Mouse (Mus musculus): ENCODE results near the gene Gaa. TPM values are rescaled to one million over a fixed set of nuclear protein-coding genes. Genes with fewer than 3 reads are reported as not detected.
"Not testable (repeated sequence)": the region's sequence is repeated elsewhere in the genome, so short reads cannot be mapped to it uniquely, and the experiment has no call there.

Gaa gene
- total and polyA plus RNA-seq, 2 experiments from 2014 or later, result 128 to 223 TPM

DNA sequence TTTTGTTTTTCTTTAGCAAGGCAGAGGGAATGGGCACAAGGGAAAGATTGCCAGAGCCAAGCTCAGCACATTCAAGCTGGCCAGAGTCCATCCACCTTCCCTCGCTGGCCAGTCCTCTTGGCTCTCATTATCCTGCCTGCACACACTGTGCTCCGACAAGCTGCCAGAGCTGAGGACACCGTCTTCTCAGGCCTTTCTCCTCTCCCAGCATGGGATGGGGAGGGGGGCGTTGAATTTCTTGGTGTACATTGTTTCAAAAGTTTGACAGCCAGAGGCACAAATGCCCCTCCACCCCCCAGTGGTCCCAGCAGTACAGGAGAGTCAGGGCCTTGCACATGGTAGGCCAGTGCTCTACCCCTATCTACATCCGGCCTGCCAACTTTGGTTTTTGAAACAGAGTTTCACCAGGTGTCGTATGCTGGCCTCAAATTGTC is 429 bp upstream of the Gaa start:
- no peaks in the 10 kb centered on the region for H3K27me3 ChIP-seq (ENCODE audit: insufficient read depth, low read length)
- peak overlapping the region; percentile 95 for H3K4me2 ChIP-seq (ENCODE audit: low read depth, low read length)
- H3K4me3 ChIP-seq (ENCODE audit: low read length), result peak overlapping the region; percentile 55; the same call in 1 of the 2 replicates
- ATAC-seq, result peak; percentile 28
- H3K36me3 ChIP-seq (ENCODE audit: insufficient read depth, low read length), result no peaks in the 10 kb centered on the region
- DNase-seq (ENCODE audit: low spot score), result peak; percentile 62
- no peaks in the 10 kb centered on the region for H3K9me3 ChIP-seq (ENCODE audit: low read length)
- peak overlapping the region; percentile 70 for H3K27ac ChIP-seq
- H3K4me1 ChIP-seq (ENCODE audit: insufficient read depth, low read length), result 0 out of 2 replicates have a peak, but pooled peaks cover 13% of the 10 kb centered on the region
- no peak overlapping the region for H3K9ac ChIP-seq (replicated peaks; ENCODE audit: low read length)
- 21% methylated on average over 6 of the region's 6 CpGs for WGBS
- no peak for TF ChIP-seq CTCF (IDR thresholded peaks at IDR 0.05; ENCODE audit: low read depth)

DNA sequence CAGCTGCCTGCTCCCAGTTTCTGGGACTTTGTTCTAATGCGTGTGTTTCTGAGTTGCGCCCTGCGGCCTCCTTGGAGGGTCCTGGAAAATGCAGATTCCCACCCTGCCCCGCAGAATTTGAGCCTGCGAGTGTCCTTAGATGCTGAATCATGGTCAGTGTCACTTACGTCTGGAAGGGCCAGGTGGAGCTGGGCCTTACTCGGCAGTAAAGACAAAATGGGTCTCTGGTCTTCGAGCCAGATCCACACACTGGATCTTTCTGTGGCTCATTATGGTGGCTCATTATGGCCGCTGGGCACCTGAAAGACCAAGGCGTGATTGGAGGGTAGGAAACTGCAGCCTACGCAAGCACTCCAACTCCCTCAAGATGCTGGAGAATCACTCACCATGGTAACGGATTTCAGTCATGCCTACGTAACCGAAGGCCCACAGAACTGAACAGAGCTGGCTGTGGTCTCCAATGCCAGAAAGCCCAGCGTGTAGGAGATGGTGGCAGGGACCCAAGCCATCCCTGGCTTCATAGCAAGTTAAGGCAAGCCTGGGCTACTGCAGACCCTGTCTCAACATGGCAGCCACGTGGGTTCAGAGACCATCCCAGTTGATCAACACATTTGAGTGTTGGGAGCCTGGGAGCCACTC is 989 bp downstream of the Gaa start:
- peak; percentile 53 for DNase-seq (ENCODE audit: low spot score)

DNA sequence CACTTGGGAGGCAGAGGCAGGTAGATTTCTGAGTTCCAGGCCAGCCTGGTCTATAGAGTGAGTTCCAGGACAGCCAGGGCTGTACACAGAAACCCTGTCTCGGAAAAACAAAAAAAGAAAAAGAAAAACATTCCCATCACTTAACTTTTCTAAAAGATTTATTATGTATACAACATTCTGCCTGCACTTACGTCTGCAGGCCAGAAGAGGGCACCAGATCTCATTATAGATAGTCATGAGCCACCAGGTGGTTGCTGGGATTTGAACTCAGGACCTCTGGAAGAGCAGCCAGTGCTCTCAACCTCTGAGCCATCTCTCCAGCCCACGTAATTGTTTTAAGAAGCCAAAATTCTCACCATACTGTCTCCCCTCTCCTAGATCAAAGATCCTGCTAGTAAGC is 4.8 kb downstream of the Gaa start:
- not testable (repeated sequence) for ATAC-seq; H3K4me2 ChIP-seq (ENCODE audit: low read depth, low read length)
- TF ChIP-seq CTCF (IDR thresholded peaks at IDR 0.05; ENCODE audit: low read depth), result peak; percentile 57

More for the DNA sequence above, 989 bp downstream of the Gaa start:
- 0 out of 2 replicates have a peak, but pooled peaks have one; percentile 3 for ATAC-seq
- Histone ChIP-seq H3K9me3 (ENCODE audit: low read length) (no peaks in the 10 kb centered on the region), H3K4me2 (ENCODE audit: low read depth, low read length) (peak overlapping the region; percentile 95), H3K4me1 (ENCODE audit: insufficient read depth, low read length) (0 out of 2 replicates have a peak, but pooled peaks cover 13% of the 10 kb centered on the region), H3K27me3 (ENCODE audit: insufficient read depth, low read length) (no peaks in the 10 kb centered on the region), H3K9ac (replicated peaks; ENCODE audit: low read length) (peak overlapping the region; percentile 66), H3K4me3 (ENCODE audit: low read length) (peak overlapping the region; percentile 55), H3K27ac (peak overlapping the region; percentile 70), H3K36me3 (ENCODE audit: insufficient read depth, low read length) (peaks cover under 1% of the 10 kb centered on the region; the same call in 1 of the 2 replicates)
- no peak for TF ChIP-seq CTCF (IDR thresholded peaks at IDR 0.05; ENCODE audit: low read depth)
- 60% methylated on average over 16 of the region's 16 CpGs for WGBS

DNA sequence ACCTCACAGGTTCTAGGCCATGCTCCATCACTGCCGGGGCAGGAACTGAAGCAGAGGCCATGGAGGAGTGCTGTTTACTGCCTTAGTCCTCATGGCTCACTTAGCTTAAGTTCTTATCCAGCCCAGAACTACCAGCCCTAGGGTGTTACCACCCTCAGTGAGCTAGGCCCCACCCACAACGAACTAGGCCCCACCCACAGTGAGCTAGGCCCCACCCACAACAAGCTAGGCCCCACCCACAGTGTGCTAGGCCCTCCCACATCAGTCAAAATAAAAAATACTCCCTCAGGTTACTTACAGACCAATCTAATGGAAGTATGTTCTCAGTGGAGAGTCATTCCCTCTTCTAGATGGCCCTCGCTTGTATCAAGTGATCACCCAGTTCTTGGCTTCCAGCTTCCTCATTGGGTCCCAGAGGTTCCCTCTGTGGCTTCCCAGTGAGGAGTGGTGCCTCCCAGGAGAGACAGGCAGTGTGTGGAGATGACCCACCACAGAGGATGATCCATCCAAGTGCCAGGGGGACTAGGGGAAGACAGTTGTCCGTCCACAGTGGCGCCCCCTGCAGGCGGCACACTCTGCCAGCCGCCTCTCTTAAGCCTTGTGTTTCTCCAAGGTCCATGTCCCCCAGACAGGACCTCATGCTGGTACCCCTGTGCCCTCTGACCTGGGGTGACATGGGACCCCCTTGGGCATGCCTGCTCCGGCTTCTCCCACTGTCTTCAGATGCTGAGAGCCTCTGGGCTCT is 5.7 kb downstream of the Gaa start:
- Histone ChIP-seq H3K9ac (replicated peaks; ENCODE audit: low read length) (no peak overlapping the region), H3K9me3 (ENCODE audit: low read length) (no peaks in the 10 kb centered on the region), H3K4me1 (ENCODE audit: insufficient read depth, low read length) (0 out of 2 replicates have a peak, but pooled peaks cover 5% of the 10 kb centered on the region), H3K27ac (no peak overlapping the region), H3K4me3 (ENCODE audit: low read length) (no peak overlapping the region), H3K36me3 (ENCODE audit: insufficient read depth, low read length) (peaks cover 34% of the 10 kb centered on the region), H3K4me2 (ENCODE audit: low read depth, low read length) (no peak overlapping the region), H3K27me3 (ENCODE audit: insufficient read depth, low read length) (no peaks in the 10 kb centered on the region)
- no peak for DNase-seq (ENCODE audit: low spot score)
- peak; percentile 53 for TF ChIP-seq CTCF (IDR thresholded peaks at IDR 0.05; ENCODE audit: low read depth)
- whole genome bisulfite sequencing, result 88% methylated on average over 8 of the region's 8 CpGs
- no peak for ATAC-seq

More for the DNA sequence above, 4.8 kb downstream of the Gaa start:
- not testable (repeated sequence) for H3K27ac ChIP-seq; H3K9ac ChIP-seq (replicated peaks; ENCODE audit: low read length); H3K4me3 ChIP-seq (ENCODE audit: low read length); H3K9me3 ChIP-seq (ENCODE audit: low read length); H3K27me3 ChIP-seq (ENCODE audit: insufficient read depth, low read length)
- peaks cover 25% of the 10 kb centered on the region; the same call in 1 of the 2 replicates for H3K36me3 ChIP-seq (ENCODE audit: insufficient read depth, low read length)
- H3K4me1 ChIP-seq (ENCODE audit: insufficient read depth, low read length), result 0 out of 2 replicates have a peak, but pooled peaks cover 10% of the 10 kb centered on the region
- WGBS, result 63% methylated on average over 3 of the region's 3 CpGs
- peak; percentile 25 for DNase-seq (ENCODE audit: low spot score)

DNA sequence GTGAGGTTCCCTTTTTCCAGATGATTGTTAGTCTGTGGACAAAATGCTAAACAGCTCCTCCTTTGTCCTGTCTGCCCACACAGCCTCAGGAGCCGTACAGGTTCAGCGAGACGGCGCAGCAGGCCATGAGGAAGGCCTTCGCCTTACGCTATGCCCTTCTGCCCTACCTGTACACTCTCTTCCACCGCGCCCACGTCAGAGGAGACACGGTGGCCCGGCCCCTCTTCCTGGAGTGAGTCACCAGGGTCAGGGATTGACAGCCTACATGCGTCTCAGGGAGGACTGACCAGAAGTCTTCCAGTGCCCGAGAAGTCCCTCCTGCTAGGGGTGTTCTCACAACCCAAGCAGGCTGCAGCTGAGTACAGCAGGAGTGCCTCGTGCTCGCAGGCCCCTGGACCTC is 13.3 kb downstream of the Gaa start:
- H3K36me3 ChIP-seq (ENCODE audit: insufficient read depth, low read length), result peaks cover 59% of the 10 kb centered on the region

DNA sequence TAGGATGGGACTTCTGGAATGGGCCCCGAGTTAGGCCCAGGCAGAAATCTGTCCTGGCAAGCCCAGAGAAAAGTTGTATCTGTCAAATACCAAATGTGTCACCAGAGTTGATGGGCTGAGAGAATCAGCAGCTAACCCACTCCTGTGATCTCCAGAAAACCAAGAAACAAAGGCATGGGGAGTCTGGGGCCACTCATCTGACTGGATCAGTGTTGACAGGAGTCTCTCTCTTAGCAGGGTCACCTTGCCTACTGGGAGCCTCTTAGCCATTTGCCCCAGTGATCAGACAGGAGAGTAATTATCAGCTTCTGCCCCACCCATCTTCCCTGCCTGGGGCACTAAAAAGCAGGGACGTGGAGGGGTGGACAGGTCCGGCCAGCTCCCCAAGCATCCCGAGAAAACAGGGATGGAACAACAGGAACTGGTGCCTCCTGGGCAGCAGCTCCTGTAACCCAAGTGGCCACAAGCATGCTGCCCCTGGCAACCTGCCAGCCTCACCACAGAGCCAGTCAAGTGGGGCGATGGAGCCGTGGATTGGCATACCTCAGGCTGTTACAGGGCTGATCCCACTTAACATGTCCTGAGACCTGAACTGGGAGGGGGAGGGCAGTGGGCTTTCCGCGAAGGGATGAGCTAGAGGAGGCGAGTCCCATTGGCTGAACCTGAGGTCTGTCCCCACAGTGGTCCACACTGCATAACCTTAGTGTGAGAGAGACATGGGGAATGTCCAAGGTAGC is 18.3 kb downstream of the Gaa start:
- Histone ChIP-seq H3K27ac (no peak overlapping the region), H3K27me3 (ENCODE audit: insufficient read depth, low read length) (no peaks in the 10 kb centered on the region), H3K9me3 (ENCODE audit: low read length) (no peaks in the 10 kb centered on the region), H3K9ac (replicated peaks; ENCODE audit: low read length) (no peak overlapping the region), H3K4me1 (ENCODE audit: insufficient read depth, low read length) (no peaks in the 10 kb centered on the region), H3K36me3 (ENCODE audit: insufficient read depth, low read length) (peaks cover 62% of the 10 kb centered on the region), H3K4me2 (ENCODE audit: low read depth, low read length) (no peak overlapping the region), H3K4me3 (ENCODE audit: low read length) (no peak overlapping the region)
- 56% methylated on average over 9 of the region's 9 CpGs for WGBS
- no peak for TF ChIP-seq CTCF (IDR thresholded peaks at IDR 0.05; ENCODE audit: low read depth)
- DNase-seq (ENCODE audit: low spot score) (peak; percentile 35), ATAC-seq (no peak)

More for the DNA sequence above, 13.3 kb downstream of the Gaa start:
- Histone ChIP-seq H3K4me3 (ENCODE audit: low read length) (no peak overlapping the region), H3K4me2 (ENCODE audit: low read depth, low read length) (no peak overlapping the region), H3K27me3 (ENCODE audit: insufficient read depth, low read length) (no peaks in the 10 kb centered on the region), H3K9ac (replicated peaks; ENCODE audit: low read length) (no peak overlapping the region), H3K27ac (no peak overlapping the region), H3K4me1 (ENCODE audit: insufficient read depth, low read length) (no peaks in the 10 kb centered on the region), H3K9me3 (ENCODE audit: low read length) (no peaks in the 10 kb centered on the region)
- no peak for DNase-seq (ENCODE audit: low spot score)
- WGBS, result 83% methylated on average over 15 of the region's 15 CpGs
- no peak for TF ChIP-seq CTCF (IDR thresholded peaks at IDR 0.05; ENCODE audit: low read depth)
- ATAC-seq, result no peak
